Mouse (Mus musculus): ENCODE measurements around the gene a. TPM values are rescaled to one million over a fixed set of nuclear protein-coding genes. Genes with fewer than 3 reads are reported as not detected.

Gene a
- polyA plus RNA-seq, 1 experiment from 2014 or later, result 1.7 TPM

DNA sequence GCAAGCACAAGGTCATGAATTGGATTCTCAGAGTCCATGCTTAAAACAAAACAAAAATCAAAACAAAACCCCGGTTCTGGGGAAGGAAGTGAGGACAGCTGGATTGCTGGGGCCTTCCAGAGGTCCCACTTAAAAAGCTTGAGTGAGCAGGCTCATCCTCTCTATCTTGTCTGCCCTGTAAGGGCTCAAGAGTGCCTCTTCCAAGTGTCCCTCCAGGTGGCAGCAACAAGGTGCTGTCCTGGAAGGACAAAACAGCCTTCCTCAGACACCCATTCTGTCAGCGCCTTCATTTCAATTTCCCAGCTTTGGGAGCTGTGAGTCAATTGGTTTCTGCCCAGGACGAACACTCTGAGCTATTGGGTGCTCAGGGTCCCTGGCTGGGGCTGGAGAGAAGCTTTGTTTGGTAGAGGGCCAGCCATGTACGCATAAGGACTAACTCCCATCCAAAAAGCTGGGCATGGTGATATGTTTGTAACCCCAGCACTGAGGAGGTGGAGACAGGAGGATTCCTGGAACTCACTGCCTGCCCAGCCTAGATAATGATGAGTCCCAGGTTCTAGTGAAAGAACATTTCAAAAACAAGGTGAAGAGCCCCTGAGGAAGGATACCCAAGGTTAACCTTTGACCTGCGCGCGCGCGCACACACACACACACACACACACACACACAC, 26.2 kb upstream of the a start:
- no peaks in the 10 kb centered on the region for H3K36me3 ChIP-seq (replicated peaks)
- H3K9ac ChIP-seq, result no peak overlapping the region
- peaks cover 4% of the 10 kb centered on the region; the same call in 1 of the 2 replicates for H3K9me3 ChIP-seq
- H3K4me1 ChIP-seq, result no peaks in the 10 kb centered on the region
- H3K27me3 ChIP-seq, result 0 out of 2 replicates have a peak, but pooled peaks cover 3% of the 10 kb centered on the region
- WGBS, result 85% methylated on average over 9 of the region's 9 CpGs
- no peak overlapping the region for H3K4me2 ChIP-seq
- no peak overlapping the region for H3K4me3 ChIP-seq (replicated peaks)
- no peak for ATAC-seq (ENCODE audit: low FRiP score)
- no peak overlapping the region for H3K27ac ChIP-seq

DNA sequence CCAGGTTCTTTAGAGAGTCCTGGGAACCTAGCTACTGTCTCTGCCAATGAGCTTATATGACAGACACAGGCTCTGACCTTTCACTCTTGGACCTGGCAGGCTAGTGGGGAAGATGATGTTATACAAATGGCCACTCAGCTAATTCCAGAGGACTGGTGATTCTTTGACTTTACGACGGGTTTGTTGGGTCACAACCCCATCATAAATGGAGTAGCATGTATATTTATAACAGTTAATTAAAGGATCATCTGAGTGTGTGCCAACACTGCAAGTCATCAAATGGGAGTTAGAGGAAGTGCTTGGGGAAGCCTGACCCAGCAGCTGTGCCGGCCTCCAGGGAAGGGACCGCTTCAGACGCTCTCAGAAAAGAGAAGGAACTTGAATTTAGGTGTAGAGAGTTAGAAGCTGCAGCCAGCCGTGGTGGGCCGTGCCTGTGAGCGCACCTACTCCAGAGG, 25.6 kb upstream of the a start:
- Histone ChIP-seq H3K36me3 (replicated peaks) (no peaks in the 10 kb centered on the region), H3K4me1 (no peaks in the 10 kb centered on the region), H3K27me3 (no peaks in the 10 kb centered on the region), H3K9me3 (peaks cover 4% of the 10 kb centered on the region; the same call in 1 of the 2 replicates), H3K4me3 (replicated peaks) (no peak overlapping the region), H3K4me2 (no peak overlapping the region), H3K9ac (no peak overlapping the region), H3K27ac (no peak overlapping the region)
- ATAC-seq (ENCODE audit: low FRiP score), result no peak
- 86% methylated on average over 8 of the region's 8 CpGs for WGBS

DNA sequence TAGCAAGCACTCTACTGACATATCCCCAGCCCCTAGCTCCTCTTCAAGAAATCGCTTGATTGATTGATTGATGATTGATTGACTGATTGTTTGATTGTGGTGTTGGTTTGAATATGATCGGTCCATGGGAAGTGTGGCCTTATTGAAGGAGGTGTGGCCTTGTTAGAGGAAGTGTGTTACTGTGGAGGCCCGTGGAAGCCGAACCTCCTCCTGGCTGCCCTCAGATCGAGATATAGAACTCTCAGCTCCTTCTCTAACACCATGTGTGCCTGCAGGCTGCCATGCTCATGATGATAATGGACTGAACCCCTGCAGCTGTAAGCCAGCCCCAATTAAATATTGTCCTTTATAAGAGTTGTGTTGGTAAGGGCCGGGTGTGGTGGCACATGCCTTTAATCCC, 24.2 kb upstream of the a start:
- Histone ChIP-seq H3K4me3 (replicated peaks) (no peak overlapping the region), H3K27ac (no peak overlapping the region), H3K9me3 (no peaks in the 10 kb centered on the region), H3K9ac (no peak overlapping the region), H3K36me3 (replicated peaks) (no peaks in the 10 kb centered on the region), H3K4me2 (no peak overlapping the region), H3K27me3 (no peaks in the 10 kb centered on the region), H3K4me1 (no peaks in the 10 kb centered on the region)
- ATAC-seq (ENCODE audit: low FRiP score), result no peak
- WGBS, result 91% methylated on average over 6 of the region's 6 CpGs

DNA sequence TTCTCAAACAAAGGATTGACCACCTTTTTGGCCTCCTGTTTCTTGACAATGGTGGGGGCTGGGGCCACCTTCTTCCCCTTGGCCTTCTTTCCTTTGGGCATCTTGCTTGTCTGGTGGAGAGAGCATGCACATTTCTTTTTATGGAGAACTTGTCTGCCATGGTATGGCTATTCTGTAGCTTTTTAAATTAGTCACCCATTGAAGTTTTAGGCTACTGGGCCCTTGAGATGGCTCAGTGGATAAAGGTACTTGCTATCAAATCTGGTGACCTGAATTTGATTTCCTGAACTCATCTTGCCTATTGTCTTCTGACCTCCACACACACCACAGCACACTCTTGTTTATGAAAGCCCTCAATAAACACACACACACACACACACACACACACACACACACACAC, 21.3 kb upstream of the a start, which contains the start of gene Gm14214:
Gm14214 (minus strand) TSS at position 101 of the 400 bp plus-strand sequence.
- ATAC-seq (ENCODE audit: low FRiP score), result no peak
- H3K27me3 ChIP-seq, result no peaks in the 10 kb centered on the region
- H3K9ac ChIP-seq, result no peak within 1 kb of the TSS
- no peak within 1 kb of the TSS for H3K4me3 ChIP-seq (replicated peaks)
- no peaks in the 10 kb centered on the region for H3K36me3 ChIP-seq (replicated peaks)
- H3K4me1 ChIP-seq, result no peaks in the 10 kb centered on the region
- H3K27ac ChIP-seq, result no peak within 1 kb of the TSS
- no peak within 1 kb of the TSS for H3K4me2 ChIP-seq
- peaks cover 7% of the 10 kb centered on the region; the same call in 1 of the 2 replicates for H3K9me3 ChIP-seq

DNA sequence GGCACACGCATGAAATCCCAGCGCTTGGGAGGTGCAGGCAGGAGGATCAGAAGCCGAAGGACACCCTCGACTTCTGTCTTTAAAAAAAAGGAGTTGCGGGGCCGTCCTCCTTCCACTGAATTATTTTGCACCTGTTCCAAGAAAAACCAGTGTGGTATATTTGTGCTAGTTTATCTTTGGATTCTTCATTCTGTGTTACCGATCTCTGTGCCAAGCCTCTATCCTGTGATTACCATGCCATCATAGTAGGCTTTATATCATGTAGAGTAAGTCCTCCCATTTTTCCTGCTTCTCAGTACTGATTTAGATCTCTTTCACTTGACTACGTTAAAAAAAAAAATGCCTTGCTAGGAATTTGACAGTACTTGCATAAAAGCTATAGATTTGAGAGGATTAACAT, 19.6 kb upstream of the a start:
- ATAC-seq (ENCODE audit: low FRiP score), result no peak
- 86% methylated on average over 8 of the region's 8 CpGs for WGBS

DNA sequence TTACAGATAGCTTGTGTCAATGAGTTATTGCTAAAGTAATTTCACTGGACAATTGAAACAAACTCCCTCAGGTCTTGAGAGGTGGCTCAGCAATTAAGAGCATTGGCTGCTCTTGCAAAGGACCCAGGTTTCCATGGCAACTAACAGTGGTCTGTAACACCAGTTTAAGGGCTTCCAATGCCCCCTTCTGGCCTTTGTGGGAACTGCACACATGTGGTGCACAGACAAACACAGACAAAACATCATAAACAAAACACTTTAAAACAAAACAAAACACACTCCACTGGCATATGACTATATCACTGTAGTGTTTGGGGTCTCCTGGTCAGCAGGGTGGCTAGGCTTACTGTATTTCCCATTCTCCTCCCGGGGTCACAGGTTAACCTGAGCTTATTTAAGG, 17.2 kb upstream of the a start:
- Histone ChIP-seq H3K4me3 (replicated peaks) (no peak overlapping the region), H3K9ac (no peak overlapping the region), H3K36me3 (replicated peaks) (no peaks in the 10 kb centered on the region), H3K9me3 (peaks cover 7% of the 10 kb centered on the region; the same call in 1 of the 2 replicates), H3K4me1 (no peaks in the 10 kb centered on the region), H3K4me2 (no peak overlapping the region), H3K27ac (no peak overlapping the region), H3K27me3 (no peaks in the 10 kb centered on the region)
- ATAC-seq (ENCODE audit: low FRiP score), result no peak
- 90% methylated on average over 1 of the region's 1 CpGs for WGBS

More for the DNA sequence above, 19.6 kb upstream of the a start:
- Histone ChIP-seq H3K4me3 (replicated peaks) (no peak overlapping the region), H3K27me3 (no peaks in the 10 kb centered on the region), H3K4me2 (no peak overlapping the region), H3K9me3 (peaks cover 7% of the 10 kb centered on the region; the same call in 1 of the 2 replicates), H3K27ac (no peak overlapping the region), H3K9ac (no peak overlapping the region), H3K4me1 (no peaks in the 10 kb centered on the region), H3K36me3 (replicated peaks) (no peaks in the 10 kb centered on the region)

DNA sequence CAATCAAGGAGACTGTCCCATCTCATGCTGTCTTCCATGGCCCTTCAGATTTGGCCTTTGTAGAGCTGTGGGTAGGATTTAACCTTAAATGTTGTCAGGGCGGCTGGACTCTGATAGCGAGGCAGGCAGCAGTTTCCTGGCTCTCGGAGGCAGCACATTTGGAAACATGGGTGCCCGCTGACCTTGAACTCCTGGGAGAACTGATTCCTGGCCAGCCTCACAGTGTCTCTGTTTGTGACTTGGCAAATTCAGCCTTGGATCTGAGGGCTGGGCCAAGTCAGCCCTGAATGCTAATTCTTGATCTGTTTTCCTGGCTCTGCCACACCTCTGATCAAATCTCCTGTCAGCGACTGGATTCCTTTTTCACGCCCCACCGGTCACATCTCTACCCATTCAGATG, 14.7 kb upstream of the a start:
- Histone ChIP-seq H3K4me3 (replicated peaks) (no peak overlapping the region), H3K9ac (no peak overlapping the region)
- 73% methylated on average over 7 of the region's 7 CpGs for WGBS

DNA sequence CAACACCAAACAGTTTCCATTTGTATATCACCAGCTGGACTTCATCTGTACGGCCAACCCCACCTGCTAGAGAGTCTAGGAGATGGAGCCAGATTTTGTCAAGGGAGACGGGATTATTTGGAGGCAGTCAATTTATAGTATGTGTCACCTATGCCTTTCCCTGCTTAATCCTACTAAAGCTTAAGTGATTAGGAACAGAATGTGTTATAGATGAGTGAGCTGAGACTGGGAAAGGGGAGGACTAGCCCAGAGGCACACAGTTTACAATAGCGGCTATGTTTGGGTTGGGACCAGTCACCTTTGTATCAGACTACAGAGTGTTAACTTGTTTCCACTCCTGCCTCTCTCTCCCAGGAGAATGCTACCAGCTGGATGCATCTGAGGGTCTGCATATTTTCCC, 11.6 kb upstream of the a start:
- H3K4me2 ChIP-seq, result no peak overlapping the region
- H3K4me3 ChIP-seq (replicated peaks), result no peak overlapping the region
- H3K27ac ChIP-seq, result no peak overlapping the region
- no peak for ATAC-seq (ENCODE audit: low FRiP score)
- H3K9ac ChIP-seq, result no peak overlapping the region
- H3K9me3 ChIP-seq, result no peaks in the 10 kb centered on the region
- peaks cover 12% of the 10 kb centered on the region for H3K4me1 ChIP-seq
- WGBS, result 55% methylated on average over 3 of the region's 3 CpGs
- no peaks in the 10 kb centered on the region for H3K36me3 ChIP-seq (replicated peaks)
- no peaks in the 10 kb centered on the region for H3K27me3 ChIP-seq

More for the DNA sequence above, 14.7 kb upstream of the a start:
- Histone ChIP-seq H3K27me3 (no peaks in the 10 kb centered on the region), H3K4me2 (no peak overlapping the region), H3K27ac (no peak overlapping the region), H3K4me1 (no peaks in the 10 kb centered on the region), H3K36me3 (replicated peaks) (no peaks in the 10 kb centered on the region), H3K9me3 (peaks cover 7% of the 10 kb centered on the region; the same call in 1 of the 2 replicates)
- ATAC-seq (ENCODE audit: low FRiP score), result no peak

DNA sequence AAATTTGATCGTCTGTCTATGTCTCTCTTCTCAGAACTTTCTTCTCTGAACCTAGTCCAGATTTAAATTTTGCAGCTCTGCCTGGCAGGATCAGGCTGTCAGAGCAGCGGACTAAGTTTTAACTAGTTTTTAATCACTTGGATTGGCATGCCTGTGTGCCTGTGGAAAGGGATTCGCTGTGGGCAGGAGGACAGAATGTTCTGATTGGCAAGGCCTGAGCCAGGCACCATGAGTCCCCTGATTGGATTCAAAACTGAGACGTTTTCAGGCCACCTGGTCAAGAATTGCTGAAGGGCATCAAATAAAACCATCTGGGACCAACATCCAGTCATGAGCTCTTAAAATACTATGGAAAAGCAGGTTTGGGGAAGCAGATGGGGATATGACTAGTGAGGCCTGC, 8.8 kb upstream of the a start:
- no peaks in the 10 kb centered on the region for H3K36me3 ChIP-seq (replicated peaks)
- 76% methylated on average over 4 of the region's 4 CpGs for WGBS
- no peaks in the 10 kb centered on the region for H3K27me3 ChIP-seq
- no peak overlapping the region for H3K4me3 ChIP-seq (replicated peaks)
- H3K4me2 ChIP-seq, result no peak overlapping the region
- no peak for ATAC-seq (ENCODE audit: low FRiP score)
- H3K9ac ChIP-seq, result no peak overlapping the region
- H3K27ac ChIP-seq, result no peak overlapping the region
- H3K4me1 ChIP-seq, result peaks cover 17% of the 10 kb centered on the region
- H3K9me3 ChIP-seq, result no peaks in the 10 kb centered on the region

DNA sequence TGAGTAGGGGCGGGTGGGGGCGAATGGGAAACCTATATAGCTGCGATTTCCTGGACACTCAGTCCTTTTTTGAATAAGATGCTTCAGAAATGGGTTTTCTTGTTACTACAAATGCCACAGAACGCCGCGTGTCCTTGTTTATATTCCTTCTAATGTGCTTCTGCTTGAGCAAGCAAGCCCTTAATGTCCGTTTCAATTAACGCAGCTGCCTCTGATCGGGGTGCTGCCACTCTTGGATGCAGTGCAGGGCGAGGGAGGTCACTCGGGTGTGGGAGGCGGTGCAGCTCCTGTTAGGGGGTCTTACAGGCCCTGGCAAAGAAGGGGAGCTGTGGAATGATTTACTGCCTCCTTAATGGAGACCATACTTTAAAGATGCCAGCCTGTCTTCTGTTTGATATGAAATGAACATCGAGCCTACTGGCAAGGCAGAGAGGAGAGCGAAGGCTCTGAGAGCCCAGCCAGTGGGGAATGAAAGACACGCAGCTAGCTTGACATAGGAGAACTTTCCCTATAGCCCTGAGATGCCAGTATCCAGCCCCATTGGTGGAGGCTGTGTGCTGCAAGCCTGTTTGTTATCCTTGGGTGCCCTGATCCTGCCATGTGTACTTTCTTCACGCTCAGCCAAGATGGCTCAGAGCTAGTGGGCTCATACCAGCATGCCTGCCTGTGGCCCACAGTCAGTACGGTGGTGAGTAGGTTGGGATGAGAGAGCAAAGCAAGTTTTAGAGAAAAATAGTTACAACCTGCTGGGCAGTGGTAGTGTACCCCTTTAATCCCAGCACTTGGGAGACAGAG, 8.1 kb upstream of the a start:
- WGBS, result 56% methylated on average over 17 of the region's 17 CpGs
- Histone ChIP-seq H3K9ac (no peak overlapping the region), H3K4me2 (no peak overlapping the region), H3K27me3 (no peaks in the 10 kb centered on the region), H3K4me3 (replicated peaks) (no peak overlapping the region), H3K36me3 (replicated peaks) (no peaks in the 10 kb centered on the region), H3K4me1 (peaks cover 17% of the 10 kb centered on the region), H3K9me3 (no peaks in the 10 kb centered on the region), H3K27ac (no peak overlapping the region)
- no peak for ATAC-seq (ENCODE audit: low FRiP score)

DNA sequence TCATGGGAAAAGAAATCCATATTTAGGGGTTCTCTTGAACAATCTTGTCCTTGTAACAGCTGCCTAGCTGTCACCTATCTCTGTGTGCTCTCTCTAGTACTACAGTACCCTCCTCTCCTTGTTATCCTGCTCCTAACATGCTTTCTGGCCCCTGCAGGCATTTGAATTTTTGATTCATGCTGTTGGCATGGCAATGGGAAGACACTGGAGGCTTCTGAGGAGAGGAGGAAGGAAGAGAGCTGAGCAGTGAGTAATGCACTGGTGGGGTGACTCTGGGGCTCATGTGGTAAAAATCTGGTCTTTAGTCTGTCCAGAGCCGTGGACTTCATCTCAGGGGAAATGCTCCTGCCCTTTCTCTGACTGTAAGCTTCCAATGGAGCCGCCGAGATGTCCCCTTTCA, 5.9 kb upstream of the a start:
- no peak for ATAC-seq (ENCODE audit: low FRiP score)
- Histone ChIP-seq H3K27me3 (no peaks in the 10 kb centered on the region), H3K4me1 (peaks cover 26% of the 10 kb centered on the region), H3K27ac (no peak overlapping the region), H3K9ac (no peak overlapping the region), H3K4me3 (replicated peaks) (no peak overlapping the region), H3K4me2 (no peak overlapping the region), H3K9me3 (no peaks in the 10 kb centered on the region), H3K36me3 (replicated peaks) (no peaks in the 10 kb centered on the region)
- WGBS, result 86% methylated on average over 3 of the region's 3 CpGs

DNA sequence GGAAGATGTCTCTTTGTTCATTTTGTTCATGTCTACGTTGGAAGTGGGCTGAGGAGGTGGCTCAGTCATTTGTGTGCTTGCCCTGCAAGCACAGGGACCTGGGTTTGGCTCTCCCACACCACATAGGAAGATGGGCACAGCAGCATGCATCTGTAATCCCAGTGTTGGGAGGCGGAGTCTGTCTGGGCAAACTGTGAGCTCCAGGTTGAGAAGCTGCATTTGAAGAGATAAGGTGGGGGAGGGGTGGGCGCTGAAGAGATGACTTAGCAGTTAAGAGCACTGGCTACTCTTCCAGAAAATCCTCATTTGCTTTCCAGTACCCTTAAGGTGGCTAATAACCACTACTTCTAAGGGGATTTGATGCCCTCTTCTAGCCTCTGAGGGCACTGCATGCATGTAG, 5.0 kb upstream of the a start:
- no peaks in the 10 kb centered on the region for H3K36me3 ChIP-seq (replicated peaks)
- H3K27ac ChIP-seq, result no peak overlapping the region
- H3K4me3 ChIP-seq (replicated peaks), result no peak overlapping the region
- no peak overlapping the region for H3K4me2 ChIP-seq
- no peak for ATAC-seq (ENCODE audit: low FRiP score)
- no peak overlapping the region for H3K9ac ChIP-seq
- no peaks in the 10 kb centered on the region for H3K27me3 ChIP-seq
- H3K4me1 ChIP-seq, result peaks cover 26% of the 10 kb centered on the region
- 54% methylated on average over 3 of the region's 3 CpGs for WGBS
- no peaks in the 10 kb centered on the region for H3K9me3 ChIP-seq

DNA sequence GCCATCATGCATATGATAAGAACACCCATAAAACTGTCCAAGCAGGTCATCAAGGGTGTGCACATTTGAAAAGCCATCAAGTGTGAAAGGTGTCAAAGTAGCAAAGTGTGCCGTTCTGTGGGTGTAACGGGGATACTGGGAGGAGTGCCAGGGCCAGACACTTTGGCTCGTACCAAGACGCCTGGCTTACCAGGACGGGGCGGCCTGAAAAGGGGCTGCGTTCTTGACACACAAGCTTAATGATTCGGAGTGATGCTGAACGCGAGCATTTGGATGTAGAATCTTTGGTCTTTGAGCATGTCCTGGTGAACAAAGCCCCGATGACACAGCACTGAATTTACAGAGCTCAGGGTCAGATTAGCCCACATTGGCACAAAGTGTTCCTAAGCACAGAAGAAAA, 4.4 kb upstream of the a start:
- H3K9me3 ChIP-seq, result no peaks in the 10 kb centered on the region
- no peak overlapping the region for H3K27ac ChIP-seq
- 87% methylated on average over 11 of the region's 11 CpGs for WGBS
- H3K27me3 ChIP-seq, result no peaks in the 10 kb centered on the region
- no peak for ATAC-seq (ENCODE audit: low FRiP score)
- no peak overlapping the region for H3K4me2 ChIP-seq
- no peak overlapping the region for H3K9ac ChIP-seq
- no peaks in the 10 kb centered on the region for H3K36me3 ChIP-seq (replicated peaks)
- peaks cover 26% of the 10 kb centered on the region for H3K4me1 ChIP-seq
- H3K4me3 ChIP-seq (replicated peaks), result no peak overlapping the region
